Mouse (Mus musculus) C2C12 (cell line): ENCODE data around the gene Slc24a3. TPM values are rescaled to one million over a fixed set of nuclear protein-coding genes. Genes with fewer than 3 reads are reported as not detected.

ENCODE experiments used
- H3K27me3 ChIP-seq: one replicate; pipeline ENCODE4 v1.6.1; 2011; ENCODE audit not compliant: control insufficient read depth, insufficient read depth, insufficient read length
- H3K36me3 ChIP-seq: one replicate; pipeline ENCODE4 v1.6.1; 2011; ENCODE audit not compliant: control insufficient read depth, insufficient read depth
- H3K4me3 ChIP-seq: one replicate; pipeline ENCODE4 v1.5.1; 2011; ENCODE audit warnings: mild to moderate bottlenecking, control low read depth; ENCODE audit not compliant: poor library complexity, insufficient read depth, severe bottlenecking
- H3K79me2 ChIP-seq: one replicate; pipeline ENCODE4 v1.6.1; 2011; ENCODE audit not compliant: control insufficient read depth, insufficient read depth
- H3K79me3 ChIP-seq: one replicate; pipeline ENCODE4 v1.6.1; 2011; ENCODE audit warnings: low read depth, control low read depth
- H3ac ChIP-seq: one replicate; pipeline ENCODE3; 2011; ENCODE audit warnings: low read depth; ENCODE audit not compliant: control insufficient read depth, insufficient read length
- CEBPB ChIP-seq: IDR thresholded peaks from one replicate; pipeline ENCODE4 v1.6.1; 2011; ENCODE audit warnings: low read depth, mild to moderate bottlenecking, control low read depth, moderate library complexity
- CTCF ChIP-seq: IDR thresholded peaks from one replicate; pipeline ENCODE4 v1.5.1; 2011; ENCODE audit not compliant: control insufficient read depth, insufficient read depth, insufficient read length
- FOSL1 ChIP-seq: IDR thresholded peaks from one replicate; pipeline ENCODE4 v1.8.0; 2011; ENCODE audit warnings: mild to moderate bottlenecking, low read length; ENCODE audit not compliant: poor library complexity, insufficient read depth, severe bottlenecking
- MAX ChIP-seq: IDR thresholded peaks from one replicate; pipeline ENCODE4 v1.6.1; 2011; ENCODE audit warnings: mild to moderate bottlenecking, control low read depth
- MYOD1 ChIP-seq: IDR thresholded peaks from one replicate; pipeline ENCODE4 v1.6.1; 2011; ENCODE audit warnings: low read depth; ENCODE audit not compliant: control insufficient read depth, insufficient read length
- MYOG ChIP-seq: IDR thresholded peaks from one replicate; pipeline ENCODE4 v1.6.1; 2011; ENCODE audit not compliant: control insufficient read depth, insufficient read length; ENCODE audit errors: extremely low read depth
- USF1 ChIP-seq: IDR thresholded peaks from one replicate; pipeline ENCODE4 v1.6.1; 2011; ENCODE audit warnings: low read depth, mild to moderate bottlenecking, control low read depth, moderate library complexity
- polyA plus RNA-seq: library from polyadenylated mRNA; unstranded; fragments of >200 nt; fragmentation: generic; extraction: Trizol; gene quantifications from one replicate; pipeline ENCODE4 v1.2.1, GENCODE M21; 2012; ENCODE audit warnings: missing spikeins

Gene Slc24a3
- polyA plus RNA-seq, 1 experiment: 0.35 TPM

- TF ChIP-seq MYOD1 (no peak), MYOG (no peak), MAX (no peak), FOSL1 (no peak), CTCF (no peak), USF1 (no peak), CEBPB (no peak)
- Histone ChIP-seq H3K4me3 (no peak overlapping the region), H3ac (no peak overlapping the region), H3K79me2 (no peaks in the 10 kb centered on the region), H3K79me3 (no peaks in the 10 kb centered on the region), H3K36me3 (no peaks in the 10 kb centered on the region), H3K27me3 (no peaks in the 10 kb centered on the region)
Observed at GRCm38 (mm10) chr2:145397456-145398206, 230.1 kb downstream of the Slc24a3 start.

DNA sequence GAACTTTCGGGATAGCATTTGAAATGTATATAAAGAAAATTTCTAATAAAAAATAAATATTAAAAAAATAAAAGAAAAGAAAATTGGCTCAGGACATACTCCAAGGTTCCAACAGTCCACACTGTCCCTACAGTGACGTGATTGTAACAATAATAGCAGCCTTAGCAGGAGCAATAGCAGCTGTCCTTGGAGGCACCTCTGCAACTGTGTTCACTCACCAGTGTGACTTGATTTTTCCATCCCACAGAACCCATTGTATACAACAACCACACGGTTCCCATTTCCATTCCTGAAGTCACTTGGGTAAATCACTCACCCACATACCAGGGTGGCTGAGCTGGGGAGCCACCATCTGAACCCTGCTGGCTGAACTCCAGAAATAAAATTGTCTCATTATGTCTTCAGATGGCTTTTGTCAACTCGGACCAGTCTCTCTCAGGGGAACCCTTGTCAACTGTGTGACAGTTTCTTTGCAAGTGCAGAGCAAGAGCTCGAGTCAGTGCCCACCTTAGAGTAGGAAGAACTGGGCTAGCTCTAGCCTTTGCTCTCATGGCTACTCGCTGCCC, 233.8 kb downstream of the Slc24a3 start:
- Histone ChIP-seq H3ac (no peak overlapping the region), H3K4me3 (no peak overlapping the region), H3K79me2 (no peaks in the 10 kb centered on the region), H3K27me3 (no peaks in the 10 kb centered on the region), H3K36me3 (no peaks in the 10 kb centered on the region), H3K79me3 (no peaks in the 10 kb centered on the region)
- TF ChIP-seq MAX (no peak), FOSL1 (no peak), USF1 (no peak), CEBPB (no peak), MYOD1 (no peak), MYOG (no peak), CTCF (no peak)

DNA sequence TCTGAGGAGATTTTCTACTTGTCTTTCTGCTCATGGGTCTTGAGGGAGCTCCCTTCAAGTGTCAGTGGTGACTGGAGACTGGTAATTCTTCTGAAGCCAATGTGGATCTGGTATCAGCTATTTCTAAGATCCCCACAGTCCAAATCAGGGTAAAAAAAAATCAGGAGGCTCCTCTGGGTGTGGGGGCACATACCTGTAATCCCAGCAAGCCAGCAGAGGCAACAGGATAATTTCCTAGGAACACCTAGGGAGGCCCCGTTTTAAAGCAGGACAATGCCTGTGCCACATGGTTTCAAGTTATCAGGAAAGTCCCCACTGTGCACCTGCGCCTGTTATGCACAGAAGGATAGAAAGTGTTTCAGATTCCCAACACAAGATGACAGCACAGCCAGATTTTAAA, 234.4 kb downstream of the Slc24a3 start:
- Histone ChIP-seq H3K79me2 (no peaks in the 10 kb centered on the region), H3K27me3 (no peaks in the 10 kb centered on the region), H3K4me3 (no peak overlapping the region), H3K79me3 (no peaks in the 10 kb centered on the region), H3K36me3 (no peaks in the 10 kb centered on the region), H3ac (no peak overlapping the region)
- TF ChIP-seq CTCF (no peak), CEBPB (no peak), MYOG (no peak), USF1 (no peak), MYOD1 (no peak), MAX (no peak), FOSL1 (no peak)

DNA sequence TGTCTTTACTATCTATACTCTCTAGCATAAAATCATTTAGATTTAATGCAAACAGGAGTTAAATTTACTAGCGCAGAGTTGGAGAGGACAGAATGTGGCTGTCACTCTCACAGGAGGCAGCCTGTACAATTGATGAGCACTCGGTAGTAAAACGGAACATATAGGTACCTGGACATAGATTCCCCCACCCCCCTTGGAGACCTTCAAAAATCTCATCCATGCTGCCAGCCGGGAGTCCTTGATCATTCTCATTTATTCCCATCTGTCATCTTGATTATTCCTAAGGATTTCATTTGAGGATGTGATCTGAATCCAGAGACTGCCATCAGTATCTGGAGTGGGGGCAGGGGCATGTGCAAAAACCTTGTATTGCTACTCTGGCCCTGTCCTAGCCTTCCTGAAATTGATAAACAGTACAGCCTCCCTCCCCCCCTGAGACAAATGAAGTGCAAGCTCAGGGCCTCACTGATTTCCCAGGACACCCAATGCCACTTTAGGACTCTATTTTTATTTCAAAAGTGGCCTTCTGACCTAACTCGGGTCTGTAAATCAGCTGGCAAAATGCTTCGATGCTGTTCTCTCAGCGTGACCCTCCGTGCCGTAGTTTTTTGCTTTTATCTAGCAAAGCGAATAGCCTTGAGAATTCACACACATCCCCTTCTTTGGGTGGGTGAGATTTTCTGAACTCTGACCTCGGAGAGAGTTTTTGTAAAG, 237.4 kb downstream of the Slc24a3 start:
- H3K79me3 ChIP-seq: no peaks in the 10 kb centered on the region
- no peaks in the 10 kb centered on the region for H3K79me2 ChIP-seq
- TF ChIP-seq FOSL1 (no peak), USF1 (no peak), MAX (no peak), CEBPB (no peak), MYOD1 (no peak), CTCF (no peak), MYOG (no peak)
- no peaks in the 10 kb centered on the region for H3K36me3 ChIP-seq
- no peaks in the 10 kb centered on the region for H3K27me3 ChIP-seq
- H3ac ChIP-seq: no peak overlapping the region
- no peak overlapping the region for H3K4me3 ChIP-seq

DNA sequence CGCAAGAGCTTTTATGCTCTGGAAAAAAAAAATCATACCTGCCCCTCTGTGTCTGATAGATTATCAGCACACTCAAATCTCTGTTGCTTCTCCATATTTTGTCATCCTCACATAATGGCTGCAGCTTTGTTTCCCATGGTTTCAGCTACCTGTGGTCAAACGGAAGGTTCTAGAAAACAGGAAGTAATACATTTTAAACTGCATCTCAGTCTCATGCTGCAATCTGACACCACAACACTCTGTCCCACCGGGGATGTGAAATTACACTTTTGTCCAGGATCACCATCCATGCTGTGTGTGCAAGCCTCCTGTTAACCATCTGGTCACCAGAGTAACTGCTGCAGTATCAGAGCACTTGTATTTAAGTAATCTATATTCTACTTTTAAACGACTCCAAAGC, 238.2 kb downstream of the Slc24a3 start:
- Histone ChIP-seq H3K4me3 (no peak overlapping the region), H3K79me3 (no peaks in the 10 kb centered on the region), H3K27me3 (no peaks in the 10 kb centered on the region), H3K36me3 (no peaks in the 10 kb centered on the region), H3ac (no peak overlapping the region), H3K79me2 (no peaks in the 10 kb centered on the region)
- TF ChIP-seq MAX (no peak), USF1 (no peak), FOSL1 (no peak), MYOD1 (no peak), CEBPB (no peak), MYOG (no peak)

- no peaks in the 10 kb centered on the region for H3K27me3 ChIP-seq
- no peaks in the 10 kb centered on the region for H3K79me3 ChIP-seq
- H3K4me3 ChIP-seq: no peak overlapping the region
- no peak overlapping the region for H3ac ChIP-seq
- no peaks in the 10 kb centered on the region for H3K79me2 ChIP-seq
- no peak for TF ChIP-seq FOSL1
- TF ChIP-seq CEBPB: no peak
- TF ChIP-seq MYOD1: no peak
- no peak for TF ChIP-seq USF1
- no peak for TF ChIP-seq CTCF
- no peak for TF ChIP-seq MAX
- TF ChIP-seq MYOG: no peak
- no peaks in the 10 kb centered on the region for H3K36me3 ChIP-seq
Observed at GRCm38 (mm10) chr2:145417738-145418137, 250.2 kb downstream of the Slc24a3 start.
